Mouse (Mus musculus): ENCODE results near the gene Pde1c.

DNA sequence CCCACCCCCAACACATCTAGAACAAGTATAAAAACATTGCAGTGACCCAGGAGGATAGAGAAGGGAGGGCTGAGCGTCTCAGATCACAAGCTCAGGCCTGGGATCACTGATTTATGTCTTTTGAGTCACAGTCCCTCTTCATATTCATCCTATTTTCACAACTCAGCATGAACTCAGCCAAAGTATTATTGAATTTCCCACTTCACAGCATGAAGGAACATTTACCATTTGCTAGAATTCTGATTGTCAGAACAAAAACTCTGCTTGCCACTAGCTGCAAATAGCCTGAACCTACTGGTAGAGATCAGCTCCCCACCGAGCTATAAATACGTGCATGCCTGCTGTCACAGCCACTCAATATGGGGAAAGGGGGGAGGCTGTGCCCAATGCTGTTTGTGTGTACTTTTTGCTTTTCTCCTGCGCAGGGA is 492.5 kb downstream of the Pde1c start:
- no peak for TF ChIP-seq CTCF (IDR thresholded peaks at IDR 0.05; ENCODE audit: borderline replicate concordance, insufficient read depth, low read length)
- TF ChIP-seq POLR2A (IDR thresholded peaks at IDR 0.05; ENCODE audit: low read depth, low read length) = no peak

Measured in embryonic fibroblast, embryonic 13.5 days (primary cell).